Mouse (Mus musculus) cortical plate, adult 2 months (tissue): ENCODE data around the gene Dync1li2.

ENCODE experiments used
- CTCF ChIP-seq: fragments of 200-500 bp; IDR thresholded peaks from 2 replicates; pipeline ENCODE4 v1.5.1; 2011; ENCODE audit warnings: mild to moderate bottlenecking, control low read depth, low read length; ENCODE audit not compliant: insufficient read depth; ENCODE audit errors: extremely low read depth
- POLR2A ChIP-seq: fragments of 200-500 bp; IDR thresholded peaks from 2 replicates; pipeline ENCODE4 v1.6.1; 2011; ENCODE audit warnings: mild to moderate bottlenecking, low read length, control low read depth; ENCODE audit not compliant: insufficient read depth; ENCODE audit errors: extremely low read depth

- TF ChIP-seq CTCF: no peak
- no peak for TF ChIP-seq POLR2A
Measured at GRCm38 (mm10) chr8:104432656-104433055, 10.2 kb downstream of the Dync1li2 start.
